Mouse (Mus musculus): ENCODE measurements around the gene Lhfpl5.

DNA sequence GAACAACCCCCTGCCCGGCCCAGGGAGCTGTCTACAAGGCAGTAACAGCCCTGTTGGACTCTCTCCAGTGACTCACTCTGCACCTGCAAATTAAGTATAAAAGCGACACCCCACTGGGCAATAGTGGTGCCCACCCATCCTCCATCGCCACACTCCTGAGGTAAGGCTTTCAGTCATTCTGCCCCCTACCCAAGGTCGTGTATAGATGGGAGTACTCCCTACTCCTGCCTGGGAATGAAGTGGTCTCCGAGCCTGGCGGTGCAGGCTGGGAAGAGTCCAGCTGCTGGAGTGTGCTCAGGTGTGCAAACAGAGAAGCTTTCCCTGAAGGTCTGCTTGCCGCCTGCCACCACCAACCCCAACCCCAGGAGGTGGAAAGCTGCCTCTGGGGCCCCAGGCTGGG, 13.8 kb upstream of the Lhfpl5 start:
- TF ChIP-seq CTCF (IDR thresholded peaks at IDR 0.05; ENCODE audit: borderline replicate concordance, control insufficient read depth, extremely low read depth, insufficient read depth, low read length, poor library complexity), result no peak
- no peak for TF ChIP-seq POLR2A (IDR thresholded peaks at IDR 0.05; ENCODE audit: control insufficient read depth, extremely low read depth, insufficient read depth, low read length, poor library complexity)

Data from thymus, adult 2 months (tissue).